Mouse (Mus musculus): ENCODE measurements at regions not wholly inside any gene's neighbourhood (a gene's known extent, or its start where the extent isn't known, plus 50 kb on each side); places are given as distances from the start of the nearest gene placed in this dataset.

- TF ChIP-seq TCF12 (IDR thresholded peaks at IDR 0.05; ENCODE audit: low read depth, low read length): no peak
- no peak for TF ChIP-seq CTCF (IDR thresholded peaks at IDR 0.05 in 2 of 3, conservative IDR thresholded peaks at IDR 0.05 in 1 of 3; ENCODE audit: control insufficient read depth in 1 of 3, insufficient read depth in 1 of 3, low read depth in 2 of 3, low read length in 3 of 3, poor library complexity in 1 of 3, severe bottlenecking in 1 of 3)
- TF ChIP-seq NRF1 (IDR thresholded peaks at IDR 0.05; ENCODE audit: insufficient read depth, low read depth, low read length, poor library complexity, severe bottlenecking): no peak
These were observed 269.0 kb upstream of the Zfp507 start for GRCm38 (mm10) chr7:36071774-36072173.
